Mouse (Mus musculus): ENCODE measurements around the gene 1700012A03Rik.
A peak's percentile ranks its signal among the peaks of the same experiment; 100 is the strongest.

Gene 1700012A03Rik

GRCm38 (mm10) chr6:32049951-32050345 lies at the start of gene 1700012A03Rik:
1700012A03Rik (plus strand) TSS chr6:32050246.
- DNase-seq (ENCODE audit: inconsistent age in 2 of 2, low spot score in 1 of 2), result no peak

- no peak for DNase-seq (ENCODE audit: inconsistent age in 2 of 2, low spot score in 1 of 2)
Observed at GRCm38 (mm10) chr6:32004228-32004627, 45.8 kb upstream of the 1700012A03Rik start.

- DNase-seq (ENCODE audit: inconsistent age in 2 of 2, low spot score in 1 of 2), result no peak
Observed at GRCm38 (mm10) chr6:32005914-32006313, 44.1 kb upstream of the 1700012A03Rik start.

- DNase-seq (ENCODE audit: inconsistent age in 2 of 2, low spot score in 1 of 2), result no peak
Observed at GRCm38 (mm10) chr6:32006382-32006781, 43.7 kb upstream of the 1700012A03Rik start.

GRCm38 (mm10) chr6:32007336-32007735 lies 42.7 kb upstream of the 1700012A03Rik start:
- no peak for DNase-seq (ENCODE audit: inconsistent age in 2 of 2, low spot score in 1 of 2)

- DNase-seq (ENCODE audit: inconsistent age in 2 of 2, low spot score in 1 of 2), result peak; percentile 69 to 82
Observed at GRCm38 (mm10) chr6:32016841-32017240, 33.2 kb upstream of the 1700012A03Rik start.

GRCm38 (mm10) chr6:32017406-32018104 lies 32.5 kb upstream of the 1700012A03Rik start:
- DNase-seq (ENCODE audit: inconsistent age in 2 of 2, low spot score in 1 of 2), result peak in 1 of 2 experiments; percentile 33

GRCm38 (mm10) chr6:32018105-32018446 lies 32.0 kb upstream of the 1700012A03Rik start:
- peak; percentile 64 to 86 for DNase-seq (ENCODE audit: inconsistent age in 2 of 2, low spot score in 1 of 2)

GRCm38 (mm10) chr6:32021853-32022536 lies 28.1 kb upstream of the 1700012A03Rik start:
- no peak for DNase-seq (ENCODE audit: inconsistent age in 2 of 2, low spot score in 1 of 2)

- DNase-seq (ENCODE audit: inconsistent age in 2 of 2, low spot score in 1 of 2), result no peak
Observed at GRCm38 (mm10) chr6:32022537-32022869, 27.5 kb upstream of the 1700012A03Rik start.

GRCm38 (mm10) chr6:32028228-32029009 lies 21.6 kb upstream of the 1700012A03Rik start:
- DNase-seq (ENCODE audit: inconsistent age in 2 of 2, low spot score in 1 of 2), result peak in 1 of 2 experiments; percentile 51

GRCm38 (mm10) chr6:32034226-32034625 lies 15.8 kb upstream of the 1700012A03Rik start:
- DNase-seq (ENCODE audit: inconsistent age in 2 of 2, low spot score in 1 of 2), result no peak

GRCm38 (mm10) chr6:32045344-32045743 lies 4.7 kb upstream of the 1700012A03Rik start:
- DNase-seq (ENCODE audit: inconsistent age in 2 of 2, low spot score in 1 of 2), result no peak

GRCm38 (mm10) chr6:32049256-32049950 lies 643 bp upstream of the 1700012A03Rik start:
- DNase-seq (ENCODE audit: inconsistent age in 2 of 2, low spot score in 1 of 2), result no peak

- DNase-seq (ENCODE audit: inconsistent age in 2 of 2, low spot score in 1 of 2), result peak; percentile 50 to 72
Observed at GRCm38 (mm10) chr6:32052135-32052915, 2.3 kb downstream of the 1700012A03Rik start.

GRCm38 (mm10) chr6:32056525-32056924 lies 6.5 kb downstream of the 1700012A03Rik start:
- DNase-seq (ENCODE audit: inconsistent age in 2 of 2, low spot score in 1 of 2), result no peak

GRCm38 (mm10) chr6:32058571-32058970 lies 8.5 kb downstream of the 1700012A03Rik start:
- no peak for DNase-seq (ENCODE audit: inconsistent age in 2 of 2, low spot score in 1 of 2)

- DNase-seq (ENCODE audit: inconsistent age in 2 of 2, low spot score in 1 of 2), result no peak
Observed at GRCm38 (mm10) chr6:32060641-32061040, 10.6 kb downstream of the 1700012A03Rik start.

- no peak for DNase-seq (ENCODE audit: inconsistent age in 2 of 2, low spot score in 1 of 2)
Observed at GRCm38 (mm10) chr6:32061266-32061665, 11.2 kb downstream of the 1700012A03Rik start.

GRCm38 (mm10) chr6:32065789-32066510 lies 15.9 kb downstream of the 1700012A03Rik start:
- no peak for DNase-seq (ENCODE audit: inconsistent age in 2 of 2, low spot score in 1 of 2)

Data from adrenal gland, adult (tissue).